Comparison of ENCODE assay signal across 8 mouse cellular contexts in the genomic region with DNA sequence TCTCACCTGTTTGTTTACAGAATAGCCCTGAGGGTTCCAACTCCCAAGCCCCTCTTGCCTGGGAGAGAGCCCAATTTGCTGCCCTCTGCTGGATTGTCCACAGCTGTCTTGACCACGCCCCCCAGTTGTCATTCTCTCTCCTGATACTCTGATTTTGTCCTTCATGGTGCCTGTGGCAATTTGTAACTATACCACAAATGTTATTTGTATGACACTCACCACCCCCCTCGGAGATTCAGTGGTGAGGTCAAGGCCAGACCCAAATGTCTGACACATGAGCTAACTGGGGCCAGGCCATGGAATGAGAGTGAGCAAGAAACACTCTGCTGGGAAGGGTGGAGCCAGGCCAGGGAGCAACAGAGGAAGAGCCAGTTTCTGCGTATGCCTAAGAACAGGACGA. TPM values are rescaled to one million over a fixed set of nuclear protein-coding genes. Genes with fewer than 3 reads are reported as not detected.
DNase-seq lines count a peak whose midpoint lies in the region; ATAC-seq and TF ChIP-seq lines count a peak whose summit lies in the region.

No protein-coding gene starts in this region.

- no peaks in the 10 kb centered on the region for H3K27me3 ChIP-seq in hindbrain, embryonic 11.5 days (ENCODE audit: control insufficient read depth, insufficient read depth, low read length)
- no peaks in the 10 kb centered on the region; the same call in 1 of the 2 replicates for H3K27me3 ChIP-seq in hindbrain, embryonic 16.5 days (replicated peaks; ENCODE audit: control insufficient read depth, insufficient read depth, low read length)
- no peaks in the 10 kb centered on the region for H3K27me3 ChIP-seq in intestine, embryonic 14.5 days (replicated peaks; ENCODE audit: control insufficient read depth, insufficient read depth, low read length)
- H3K27me3 ChIP-seq in neural tube, embryonic 13.5 days, result 0 out of 2 replicates have a peak, but pooled peaks cover 2% of the 10 kb centered on the region
- H3K27me3 ChIP-seq in cerebellum, adult 2 months (ENCODE audit: control insufficient read depth, insufficient read depth, low read length), result no peaks in the 10 kb centered on the region

- TF ChIP-seq CTCF in cerebellum, adult 2 months (IDR thresholded peaks at IDR 0.05; ENCODE audit: borderline replicate concordance, insufficient read depth, low read depth, low read length), result no peak

- WGBS in hindbrain, embryonic 11.5 days, result 46% methylated on average over 4 of the region's 4 CpGs
- WGBS in hindbrain, embryonic 16.5 days, result 34% methylated on average over 4 of the region's 4 CpGs
- WGBS in intestine, embryonic 14.5 days, result 29% methylated on average over 4 of the region's 4 CpGs
- 43% methylated on average over 4 of the region's 4 CpGs for whole genome bisulfite sequencing in neural tube, embryonic 13.5 days
- WGBS in cerebellum, adult 2 months, result 48% methylated on average over 4 of the region's 4 CpGs

- H3K4me3 ChIP-seq in hindbrain, embryonic 11.5 days (ENCODE audit: low read depth, low read length), result no peak overlapping the region
- H3K4me3 ChIP-seq in hindbrain, embryonic 16.5 days (ENCODE audit: low read length), result no peak overlapping the region
- H3K4me3 ChIP-seq in intestine, embryonic 14.5 days (ENCODE audit: low read depth, low read length), result no peak overlapping the region
- no peak overlapping the region for H3K4me3 ChIP-seq in neural tube, embryonic 13.5 days
- no peak overlapping the region for H3K4me3 ChIP-seq in cerebellum, adult 2 months (replicated peaks; ENCODE audit: insufficient read depth, low read depth, low read length)

- H3K27ac ChIP-seq in hindbrain, embryonic 11.5 days (ENCODE audit: low read depth, low read length), result no peak overlapping the region
- H3K27ac ChIP-seq in hindbrain, embryonic 16.5 days (ENCODE audit: low read depth, low read length), result no peak overlapping the region
- no peak overlapping the region for H3K27ac ChIP-seq in intestine, embryonic 14.5 days (ENCODE audit: low read depth)
- no peak overlapping the region for H3K27ac ChIP-seq in neural tube, embryonic 13.5 days (replicated peaks)
- H3K27ac ChIP-seq in cerebellum, adult 2 months (ENCODE audit: insufficient read depth, low read length), result no peak overlapping the region

- peak; percentile 57 for DNase-seq in hindbrain, embryonic 11.5 days (ENCODE audit: low spot score)
- DNase-seq in A20 (ENCODE audit: low read depth, low spot score), result peak; percentile 41
- peak; percentile 48 for DNase-seq in ZHBTc4 (ENCODE audit: low read depth, low spot score)
- peak; percentile 67 for DNase-seq in intestine, embryonic 14.5 days (ENCODE audit: low spot score)
- no peak for DNase-seq in cerebellum, adult 2 months
- DNase-seq in frontal cortex, adult 2 months (ENCODE audit: extremely low spot score in 1 of 2, low spot score in 1 of 2), result no peak

- no peaks in the 10 kb centered on the region for H3K9me3 ChIP-seq in hindbrain, embryonic 11.5 days (ENCODE audit: control insufficient read depth, low read length)
- peaks cover 4% of the 10 kb centered on the region; the same call in 1 of the 2 replicates for H3K9me3 ChIP-seq in hindbrain, embryonic 16.5 days (ENCODE audit: control insufficient read depth, low read length)
- H3K9me3 ChIP-seq in intestine, embryonic 14.5 days (ENCODE audit: control insufficient read depth, low read length), result peaks cover 10% of the 10 kb centered on the region
- H3K9me3 ChIP-seq in neural tube, embryonic 13.5 days, result peaks cover 6% of the 10 kb centered on the region; the same call in 1 of the 2 replicates

- no peak for TF ChIP-seq POLR2A in cerebellum, adult 2 months (IDR thresholded peaks at IDR 0.05; ENCODE audit: borderline replicate concordance, insufficient read depth, low read length)

- H3K36me3 ChIP-seq in hindbrain, embryonic 11.5 days (ENCODE audit: control insufficient read depth, insufficient read depth, low read length), result 0 out of 2 replicates have a peak, but pooled peaks cover 3% of the 10 kb centered on the region
- H3K36me3 ChIP-seq in hindbrain, embryonic 16.5 days (ENCODE audit: control insufficient read depth, insufficient read depth, low read length), result peaks cover 15% of the 10 kb centered on the region
- H3K36me3 ChIP-seq in intestine, embryonic 14.5 days (ENCODE audit: control insufficient read depth, insufficient read depth, low read length), result 0 out of 2 replicates have a peak, but pooled peaks cover 6% of the 10 kb centered on the region
- H3K36me3 ChIP-seq in neural tube, embryonic 13.5 days, result peaks cover 29% of the 10 kb centered on the region

- ATAC-seq in hindbrain, embryonic 11.5 days (ENCODE audit: low FRiP score), result no peak
- ATAC-seq in hindbrain, embryonic 16.5 days, result no peak
- ATAC-seq in intestine, embryonic 14.5 days (replicated peaks; ENCODE audit: low FRiP score, low TSS enrichment, low read depth), result 0 out of 2 replicates have a peak, but pooled peaks have one; percentile 50
- ATAC-seq in neural tube, embryonic 13.5 days (ENCODE audit: low read depth), result 0 out of 2 replicates have a peak, but pooled peaks have one; percentile 32

- no peaks in the 10 kb centered on the region for H3K4me1 ChIP-seq in hindbrain, embryonic 11.5 days (replicated peaks; ENCODE audit: control insufficient read depth, insufficient read depth, low read length)
- no peaks in the 10 kb centered on the region for H3K4me1 ChIP-seq in hindbrain, embryonic 16.5 days (ENCODE audit: control insufficient read depth, insufficient read depth, low read depth, low read length)
- H3K4me1 ChIP-seq in intestine, embryonic 14.5 days (replicated peaks; ENCODE audit: control insufficient read depth, insufficient read depth, low read length), result no peaks in the 10 kb centered on the region
- H3K4me1 ChIP-seq in neural tube, embryonic 13.5 days (replicated peaks), result no peaks in the 10 kb centered on the region
- H3K4me1 ChIP-seq in cerebellum, adult 2 months (ENCODE audit: control insufficient read depth, insufficient read depth, low read length), result no peaks in the 10 kb centered on the region

- no peak overlapping the region for H3K4me2 ChIP-seq in hindbrain, embryonic 11.5 days (replicated peaks; ENCODE audit: low read depth, low read length)
- no peak overlapping the region for H3K4me2 ChIP-seq in hindbrain, embryonic 16.5 days (ENCODE audit: low read length)
- no peak overlapping the region for H3K4me2 ChIP-seq in intestine, embryonic 14.5 days (ENCODE audit: low read length)
- no peak overlapping the region for H3K4me2 ChIP-seq in neural tube, embryonic 13.5 days

- no peak overlapping the region for H3K9ac ChIP-seq in hindbrain, embryonic 11.5 days (ENCODE audit: low read depth, low read length)
- H3K9ac ChIP-seq in hindbrain, embryonic 16.5 days (ENCODE audit: low read depth, low read length), result no peak overlapping the region
- H3K9ac ChIP-seq in intestine, embryonic 14.5 days (ENCODE audit: low read length), result no peak overlapping the region
- H3K9ac ChIP-seq in neural tube, embryonic 13.5 days, result no peak overlapping the region

RNA-seq across cellular contexts. Expression of gene Dmkn, which starts 4.7 kb away (rescaled TPM):
- polyA plus RNA-seq in hindbrain, embryonic 11.5 days (2014; fragmentation: Nextera tagmentation; extraction: Ambion mirVana), result 0.34 and 0.73 TPM in 2 replicates
- polyA plus RNA-seq in hindbrain, embryonic 16.5 days (2015; fragmentation: Nextera tagmentation; extraction: Ambion mirVana), result 1.8 and 2.2 TPM in 2 replicates
- polyA plus RNA-seq in intestine, embryonic 14.5 days (2014; fragmentation: Nextera tagmentation; extraction: Ambion mirVana), result 0.61 and 1.3 TPM in 2 replicates
- 1.0 TPM in 1 of 2 replicates, not detected in the other for polyA plus RNA-seq in neural tube, embryonic 13.5 days (2015; fragmentation: Nextera tagmentation; extraction: Ambion mirVana)
- polyA plus RNA-seq in cerebellum, adult 2 months (2012; rRNA removed), result 1.4 and 1.8 TPM in 2 replicates
- 4.5 and 8.2 TPM in 2 replicates for polyA plus RNA-seq in frontal cortex, adult 2 months (2012; rRNA removed)

RNA-seq across cellular contexts. Expression of gene Sbsn, which starts 7.6 kb away (rescaled TPM):
- polyA plus RNA-seq in hindbrain, embryonic 11.5 days (2014; fragmentation: Nextera tagmentation; extraction: Ambion mirVana), result 0.39 and 0.42 TPM in 2 replicates
- 0.98 and 1.0 TPM in 2 replicates for polyA plus RNA-seq in hindbrain, embryonic 16.5 days (2015; fragmentation: Nextera tagmentation; extraction: Ambion mirVana)
- polyA plus RNA-seq in intestine, embryonic 14.5 days (2014; fragmentation: Nextera tagmentation; extraction: Ambion mirVana), result 1.5 and 2.7 TPM in 2 replicates
- polyA plus RNA-seq in neural tube, embryonic 13.5 days (2015; fragmentation: Nextera tagmentation; extraction: Ambion mirVana), result 1.2 and 2.8 TPM in 2 replicates
- polyA plus RNA-seq in cerebellum, adult 2 months (2012; rRNA removed), result 6.3 and 6.9 TPM in 2 replicates
- polyA plus RNA-seq in frontal cortex, adult 2 months (2012; rRNA removed), result 14.6 and 15.1 TPM in 2 replicates

RNA-seq across cellular contexts. Expression of gene Gapdhs, which starts 15.4 kb away (rescaled TPM):
- polyA plus RNA-seq in hindbrain, embryonic 11.5 days (2014; fragmentation: Nextera tagmentation; extraction: Ambion mirVana), result 0.60 and 0.75 TPM in 2 replicates
- 0.82 and 1.1 TPM in 2 replicates for polyA plus RNA-seq in hindbrain, embryonic 16.5 days (2015; fragmentation: Nextera tagmentation; extraction: Ambion mirVana)
- 0.51 TPM in 1 of 2 replicates, not detected in the other for polyA plus RNA-seq in intestine, embryonic 14.5 days (2014; fragmentation: Nextera tagmentation; extraction: Ambion mirVana)
- polyA plus RNA-seq in neural tube, embryonic 13.5 days (2015; fragmentation: Nextera tagmentation; extraction: Ambion mirVana), result 1.6 and 2.9 TPM in 2 replicates
- not detected in 2 replicates for polyA plus RNA-seq in cerebellum, adult 2 months (2012; rRNA removed)
- not detected in 2 replicates for polyA plus RNA-seq in frontal cortex, adult 2 months (2012; rRNA removed)

RNA-seq across cellular contexts. Expression of gene Krtdap, which starts 28.8 kb away (rescaled TPM):
- polyA plus RNA-seq in hindbrain, embryonic 11.5 days (2014; fragmentation: Nextera tagmentation; extraction: Ambion mirVana), result not detected in 2 replicates
- polyA plus RNA-seq in hindbrain, embryonic 16.5 days (2015; fragmentation: Nextera tagmentation; extraction: Ambion mirVana), result 0.38 TPM in 1 of 2 replicates, not detected in the other
- polyA plus RNA-seq in intestine, embryonic 14.5 days (2014; fragmentation: Nextera tagmentation; extraction: Ambion mirVana), result 0.80 and 0.86 TPM in 2 replicates
- polyA plus RNA-seq in neural tube, embryonic 13.5 days (2015; fragmentation: Nextera tagmentation; extraction: Ambion mirVana), result 0.85 TPM in 1 of 2 replicates, not detected in the other
- not detected in 2 replicates for polyA plus RNA-seq in cerebellum, adult 2 months (2012; rRNA removed)
- polyA plus RNA-seq in frontal cortex, adult 2 months (2012; rRNA removed), result not detected in 2 replicates

RNA-seq across cellular contexts. Expression of gene Tmem147, which starts 29.5 kb away (rescaled TPM):
- polyA plus RNA-seq in hindbrain, embryonic 11.5 days (2014; fragmentation: Nextera tagmentation; extraction: Ambion mirVana), result 143 and 160 TPM in 2 replicates
- 278 and 301 TPM in 2 replicates for polyA plus RNA-seq in hindbrain, embryonic 16.5 days (2015; fragmentation: Nextera tagmentation; extraction: Ambion mirVana)
- 213 and 238 TPM in 2 replicates for polyA plus RNA-seq in intestine, embryonic 14.5 days (2014; fragmentation: Nextera tagmentation; extraction: Ambion mirVana)
- polyA plus RNA-seq in neural tube, embryonic 13.5 days (2015; fragmentation: Nextera tagmentation; extraction: Ambion mirVana), result 253 and 272 TPM in 2 replicates
- polyA plus RNA-seq in cerebellum, adult 2 months (2012; rRNA removed), result 247 TPM in 2 replicates
- 167 and 185 TPM in 2 replicates for polyA plus RNA-seq in frontal cortex, adult 2 months (2012; rRNA removed)

Comparison
In these comparisons a context has a peak if more than half of its experiments do, and no peak if none do; other contexts are left out.
1. ATAC-seq: peak in intestine, embryonic 14.5 days (single experiment) and neural tube, embryonic 13.5 days (single experiment); none in hindbrain, embryonic 11.5 days (single experiment) and hindbrain, embryonic 16.5 days (single experiment).
2. DNase-seq: peak in hindbrain, embryonic 11.5 days (single experiment), A20 (single experiment), ZHBTc4 (single experiment) and intestine, embryonic 14.5 days (single experiment); none in cerebellum, adult 2 months (0 of 2) and frontal cortex, adult 2 months (0 of 2).